Mouse (Mus musculus): Measurements from ENCODE around the gene Olfr836.
"Not testable (repeated sequence)": the region's sequence is repeated elsewhere in the genome, so short reads cannot be mapped to it uniquely, and the experiment has no call there.

Gene Olfr836

DNA sequence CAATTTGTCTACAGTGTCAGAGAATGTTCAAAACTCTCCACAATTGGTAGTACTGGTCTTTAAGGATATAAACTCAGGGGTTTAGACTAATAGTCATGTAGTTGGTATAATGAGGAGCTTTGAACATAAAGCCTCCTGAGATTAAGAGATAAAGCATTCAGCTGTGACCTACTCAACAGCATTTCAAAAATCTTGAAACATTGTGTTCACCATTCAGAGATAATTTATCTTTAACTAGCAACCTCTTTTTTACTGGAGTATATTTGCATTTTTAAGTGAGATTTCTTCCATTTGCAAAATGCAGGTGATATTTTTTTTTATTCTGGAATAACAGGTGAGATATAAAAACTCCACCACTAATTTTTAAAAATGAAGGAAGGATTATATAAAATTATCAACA is at the start of gene Olfr836:
Gene Olfr836, plus strand, starts transcription at position 301 of the 400 bp plus-strand sequence.
- DNase-seq: no peak

DNA sequence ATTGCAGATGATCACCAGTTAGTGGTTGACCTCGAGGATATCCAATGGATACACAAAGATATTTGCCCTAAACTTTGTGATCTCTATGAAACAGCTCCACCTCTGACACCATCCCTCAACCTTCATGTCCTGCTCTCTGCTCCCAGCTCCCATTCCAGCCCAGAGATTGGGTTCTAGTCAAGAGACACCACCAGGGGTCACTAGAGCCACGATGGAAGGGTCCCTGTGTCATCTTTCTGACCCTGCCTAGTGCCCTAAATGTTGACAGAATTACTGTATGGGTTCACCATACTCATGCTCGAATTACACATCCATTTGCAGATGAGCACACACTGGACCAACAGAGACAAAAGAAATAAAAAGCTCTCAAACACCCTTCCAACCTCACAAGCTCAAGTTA is 35.2 kb upstream of the Olfr836 start:
- no peak for DNase-seq

GRCm38 (mm10) chr9:19092889-19093753 is 27.1 kb upstream of the Olfr836 start:
- not testable (repeated sequence) for DNase-seq

DNA sequence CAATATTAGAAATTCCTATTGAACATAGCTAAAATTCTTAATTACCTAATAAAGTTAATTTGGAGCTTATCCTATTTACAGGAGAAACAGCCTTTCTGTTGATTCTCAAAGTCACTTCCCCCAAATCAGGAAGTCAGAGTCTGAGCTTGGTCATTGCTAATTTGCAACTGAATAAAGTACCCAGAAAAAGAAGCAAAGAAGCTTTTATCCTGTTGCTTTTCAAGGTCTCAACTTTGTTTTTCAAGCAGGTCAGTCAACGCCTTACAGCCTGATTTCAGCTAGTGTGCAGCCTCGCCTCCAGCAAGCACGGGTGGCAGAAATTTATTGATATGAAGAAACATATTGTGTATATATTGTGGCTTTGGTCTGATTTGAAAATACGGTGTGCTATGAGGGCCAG is 22.9 kb upstream of the Olfr836 start:
- no peak for DNase-seq

GRCm38 (mm10) chr9:19136017-19136416 is 15.8 kb downstream of the Olfr836 start, which contains the start of gene Olfr837:
Gene Olfr837 (plus strand): TSS chr9:19136317.
- no peak for DNase-seq
